Mouse (Mus musculus): ENCODE data around the gene Grcc10. TPM values are rescaled to one million over a fixed set of nuclear protein-coding genes. Genes with fewer than 3 reads are reported as not detected.

Gene Grcc10
- polyA plus RNA-seq, 1 experiment from 2014 or later, result 301 TPM

DNA sequence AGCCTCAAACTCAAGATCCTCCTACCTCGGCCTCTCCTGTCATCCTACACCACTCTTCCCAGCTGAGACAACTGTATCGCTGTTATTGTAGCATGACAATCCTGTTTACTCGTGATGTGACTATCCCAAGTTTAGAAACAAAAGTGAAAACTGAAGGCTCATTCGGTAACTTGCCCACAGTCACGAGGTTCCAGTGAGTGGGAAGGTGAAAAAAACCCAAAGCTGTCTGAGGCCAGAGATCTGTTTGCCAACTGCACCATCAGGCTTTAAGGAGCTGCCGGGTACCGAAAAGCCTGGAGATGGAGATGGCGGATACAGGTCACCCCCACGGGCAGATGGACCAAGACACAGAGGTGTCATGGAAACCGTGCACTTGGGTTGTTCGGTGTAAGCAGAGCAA, 4.1 kb downstream of the Grcc10 start:
- Histone ChIP-seq H3K9me3 (no peaks in the 10 kb centered on the region), H3K27me3 (ENCODE audit: insufficient read depth, poor library complexity, severe bottlenecking) (peaks cover 8% of the 10 kb centered on the region; the same call in 1 of the 2 replicates), H3K27ac (no peak overlapping the region), H3K4me3 (no peak overlapping the region), H3K36me3 (no peaks in the 10 kb centered on the region), H3K4me1 (peaks cover 38% of the 10 kb centered on the region)
- 87% methylated on average over 11 of the region's 11 CpGs for WGBS
- DNase-seq (ENCODE audit: low spot score), result no peak

DNA sequence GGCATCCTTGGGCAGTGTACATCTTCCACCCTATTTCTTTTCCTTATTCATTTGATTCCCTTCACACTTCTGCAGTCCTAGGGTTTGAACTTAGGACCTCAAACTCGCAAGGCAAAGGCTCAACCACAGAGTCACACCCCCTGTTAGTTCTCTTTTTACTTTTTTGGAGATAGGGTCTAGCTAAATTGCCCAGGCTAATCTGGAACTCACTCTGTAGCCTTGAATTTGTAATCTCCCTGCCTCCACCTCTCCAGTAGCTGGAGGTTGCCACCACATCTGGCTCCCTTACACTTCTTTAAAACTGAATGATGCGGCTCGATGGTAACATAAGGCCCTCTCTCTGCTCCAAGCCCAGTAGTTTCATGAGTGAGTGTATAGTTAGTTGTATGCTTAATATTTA, 6.8 kb downstream of the Grcc10 start:
- no peak for DNase-seq (ENCODE audit: low spot score)
- 91% methylated on average over 3 of the region's 3 CpGs for WGBS
- no peak overlapping the region for H3K4me3 ChIP-seq
- peaks cover 29% of the 10 kb centered on the region for H3K4me1 ChIP-seq
- peaks cover 8% of the 10 kb centered on the region; the same call in 1 of the 2 replicates for H3K27me3 ChIP-seq (ENCODE audit: insufficient read depth, poor library complexity, severe bottlenecking)
- no peaks in the 10 kb centered on the region for H3K36me3 ChIP-seq
- no peaks in the 10 kb centered on the region for H3K9me3 ChIP-seq
- no peak overlapping the region for H3K27ac ChIP-seq

DNA sequence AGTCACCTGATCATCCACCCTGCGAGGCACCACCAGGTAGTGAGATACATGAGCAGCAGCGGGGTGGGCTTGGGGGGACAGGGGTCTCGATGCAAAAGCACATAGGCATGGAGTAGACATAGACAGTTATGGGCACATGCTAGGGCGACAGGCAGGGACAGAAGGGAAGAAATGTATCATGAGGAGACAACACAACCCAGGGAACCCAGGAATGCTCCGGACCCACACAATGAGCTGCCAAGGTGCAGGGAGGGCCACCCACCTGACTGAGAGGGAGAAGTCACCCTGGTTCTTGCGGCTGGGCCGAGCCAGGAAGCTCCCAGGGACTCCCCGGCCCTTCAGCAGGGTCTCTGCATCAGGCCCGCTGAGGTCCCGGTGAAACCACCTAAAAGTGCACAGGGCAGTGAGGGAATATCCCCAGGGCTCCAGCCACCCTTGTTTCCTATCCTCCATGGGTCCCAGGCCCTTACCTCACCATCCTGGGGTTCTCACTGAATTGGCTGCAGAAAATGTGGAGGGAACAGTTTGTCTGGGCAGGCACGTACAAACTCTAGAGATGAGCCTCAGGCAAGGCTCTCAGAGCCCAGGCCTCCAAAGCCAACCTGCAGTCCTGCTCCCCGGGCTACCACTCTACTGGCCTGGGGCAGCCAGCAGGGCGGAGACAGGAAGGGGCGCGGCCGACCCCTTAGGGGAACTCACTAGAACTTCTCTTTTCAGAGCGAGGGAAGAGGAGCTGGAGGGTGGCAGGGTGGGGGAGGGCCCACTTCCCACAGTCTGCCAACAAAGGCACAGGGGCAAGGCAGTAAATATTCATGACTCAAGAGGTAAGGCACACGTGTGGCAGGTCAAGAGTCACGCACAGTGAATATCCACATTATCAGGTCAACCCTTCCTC, 8.5 kb downstream of the Grcc10 start:
- no peak overlapping the region for H3K4me3 ChIP-seq
- peak overlapping the region; percentile 72 for H3K27ac ChIP-seq
- WGBS, result 50% methylated on average over 19 of the region's 19 CpGs
- H3K9me3 ChIP-seq, result no peaks in the 10 kb centered on the region
- H3K36me3 ChIP-seq, result no peaks in the 10 kb centered on the region
- H3K4me1 ChIP-seq, result peaks cover 14% of the 10 kb centered on the region
- H3K27me3 ChIP-seq (ENCODE audit: insufficient read depth, poor library complexity, severe bottlenecking), result peaks cover 8% of the 10 kb centered on the region; the same call in 1 of the 2 replicates
- no peak for DNase-seq (ENCODE audit: low spot score)

DNA sequence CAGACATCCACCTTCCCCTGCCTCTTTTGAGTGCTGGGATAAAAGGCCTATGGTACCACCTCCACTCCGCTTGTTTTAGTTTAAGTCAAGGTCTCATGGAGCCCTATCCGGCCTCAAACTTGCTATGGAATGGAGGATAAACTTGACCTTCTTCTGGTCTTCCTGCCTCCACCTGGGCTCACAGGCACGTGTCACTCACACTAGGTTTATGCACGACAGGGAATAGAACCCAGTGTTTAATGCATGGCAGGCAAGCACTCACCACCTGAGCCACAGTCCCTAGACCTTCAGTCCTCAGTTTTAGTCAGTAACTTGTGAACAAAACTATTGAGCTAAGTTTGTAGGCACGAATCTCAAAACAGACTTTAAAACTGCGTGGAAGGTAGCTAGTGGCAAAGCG, 10.1 kb downstream of the Grcc10 start:
- Histone ChIP-seq H3K27ac (no peak overlapping the region), H3K27me3 (ENCODE audit: insufficient read depth, poor library complexity, severe bottlenecking) (peaks cover 8% of the 10 kb centered on the region; the same call in 1 of the 2 replicates)
- WGBS, result 81% methylated on average over 7 of the region's 7 CpGs

DNA sequence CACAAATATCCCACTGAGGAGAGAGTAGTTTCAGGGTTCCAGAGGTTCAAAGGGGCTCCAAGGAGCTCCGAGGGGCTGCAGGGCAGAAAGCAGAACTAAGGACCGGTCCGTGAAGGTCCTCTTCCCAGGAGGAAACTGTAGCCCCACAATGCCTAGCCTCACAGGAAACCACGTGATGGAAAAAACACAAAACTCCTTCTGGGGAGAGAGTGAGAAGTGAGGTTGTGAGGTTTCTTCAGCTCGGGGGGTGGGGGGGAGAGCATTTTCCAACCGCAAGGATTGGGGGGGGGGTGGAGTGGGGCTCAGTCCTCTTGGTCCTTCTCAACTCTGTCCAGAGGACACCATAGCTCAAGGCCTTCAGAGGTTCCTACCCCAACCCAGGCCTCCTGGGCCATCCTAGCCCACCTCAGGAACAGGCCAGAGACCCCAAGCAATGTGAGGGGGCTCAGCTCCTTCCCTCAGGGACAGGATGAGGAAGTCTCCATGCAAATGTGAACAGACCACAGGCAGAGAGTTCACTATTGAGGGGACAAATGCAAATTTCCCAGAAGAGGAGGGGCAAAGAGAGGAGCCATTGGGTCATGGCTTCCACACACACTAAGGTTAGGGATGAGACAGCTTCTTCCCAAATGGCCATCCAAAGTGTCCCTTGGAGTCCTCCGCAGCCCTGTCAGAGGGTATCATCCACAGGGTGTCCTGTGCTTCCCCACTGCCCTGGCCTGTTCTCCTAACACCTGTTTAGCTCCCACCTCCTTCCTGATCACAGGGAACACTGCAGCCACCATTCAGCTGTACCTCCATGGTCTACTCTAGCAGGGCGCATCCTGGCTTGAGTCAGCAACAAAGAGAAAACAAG, 11.1 kb downstream of the Grcc10 start:
- H3K27me3 ChIP-seq (ENCODE audit: insufficient read depth, poor library complexity, severe bottlenecking), result peaks cover 8% of the 10 kb centered on the region; the same call in 1 of the 2 replicates
- no peak overlapping the region for H3K4me3 ChIP-seq
- H3K9me3 ChIP-seq, result no peaks in the 10 kb centered on the region
- DNase-seq (ENCODE audit: low spot score), result no peak
- H3K4me1 ChIP-seq, result peaks cover 14% of the 10 kb centered on the region
- no peaks in the 10 kb centered on the region for H3K36me3 ChIP-seq
- 66% methylated on average over 8 of the region's 8 CpGs for WGBS
- no peak overlapping the region for H3K27ac ChIP-seq

More for the DNA sequence above, 10.1 kb downstream of the Grcc10 start:
- Histone ChIP-seq H3K9me3 (no peaks in the 10 kb centered on the region), H3K36me3 (no peaks in the 10 kb centered on the region), H3K4me3 (no peak overlapping the region), H3K4me1 (peaks cover 14% of the 10 kb centered on the region)
- DNase-seq (ENCODE audit: low spot score), result no peak

DNA sequence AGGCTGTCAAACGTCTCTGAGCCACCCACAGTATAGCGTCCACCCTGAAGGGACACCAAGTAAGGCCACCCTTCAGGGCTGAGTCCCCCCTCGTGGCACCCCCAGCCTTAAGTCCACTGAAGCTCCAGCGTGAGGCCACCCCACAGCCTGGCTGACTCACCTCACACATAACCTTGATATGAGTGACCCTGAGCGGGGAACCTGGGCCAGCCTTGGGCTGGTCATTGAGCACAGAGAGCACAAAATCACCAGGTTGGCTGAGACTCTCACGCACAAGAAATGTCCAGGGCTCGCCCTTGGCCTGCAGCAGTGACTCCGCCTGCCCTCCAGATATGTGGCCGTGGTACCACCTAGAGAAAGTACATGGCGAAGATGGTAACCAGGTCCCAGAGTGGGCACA, 12.6 kb downstream of the Grcc10 start:
- no peaks in the 10 kb centered on the region for H3K36me3 ChIP-seq
- no peak overlapping the region for H3K4me3 ChIP-seq
- peaks cover 8% of the 10 kb centered on the region; the same call in 1 of the 2 replicates for H3K27me3 ChIP-seq (ENCODE audit: insufficient read depth, poor library complexity, severe bottlenecking)
- 84% methylated on average over 10 of the region's 10 CpGs for WGBS
- H3K4me1 ChIP-seq, result peaks cover 14% of the 10 kb centered on the region
- H3K9me3 ChIP-seq, result no peaks in the 10 kb centered on the region
- H3K27ac ChIP-seq, result no peak overlapping the region
- DNase-seq (ENCODE audit: low spot score), result no peak

DNA sequence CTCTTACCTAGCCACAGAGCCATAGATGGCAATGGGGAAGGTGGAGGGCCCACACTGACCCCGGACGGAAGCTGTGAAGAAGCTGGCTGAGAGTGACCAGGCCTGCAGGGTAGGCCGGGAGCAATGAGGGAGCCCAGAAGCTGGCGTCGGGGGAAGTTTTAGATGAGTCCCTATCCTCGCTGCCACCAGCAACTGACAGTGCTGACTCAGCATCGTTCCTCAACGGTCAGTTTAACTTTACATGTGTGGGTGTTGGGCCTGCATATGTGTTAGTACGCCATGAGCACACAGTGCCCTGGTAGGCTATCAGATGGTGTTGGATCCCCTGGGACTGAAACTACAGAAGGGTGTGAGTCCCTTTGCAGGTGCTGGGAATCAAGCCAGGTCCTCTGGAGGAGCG, 16.7 kb downstream of the Grcc10 start:
- H3K27ac ChIP-seq, result no peak overlapping the region
- DNase-seq (ENCODE audit: low spot score), result no peak
- no peak overlapping the region for H3K4me3 ChIP-seq
- no peaks in the 10 kb centered on the region for H3K9me3 ChIP-seq
- peaks cover 17% of the 10 kb centered on the region for H3K4me1 ChIP-seq
- H3K27me3 ChIP-seq (ENCODE audit: insufficient read depth, poor library complexity, severe bottlenecking), result no peaks in the 10 kb centered on the region
- H3K36me3 ChIP-seq, result no peaks in the 10 kb centered on the region
- 85% methylated on average over 10 of the region's 10 CpGs for WGBS

DNA sequence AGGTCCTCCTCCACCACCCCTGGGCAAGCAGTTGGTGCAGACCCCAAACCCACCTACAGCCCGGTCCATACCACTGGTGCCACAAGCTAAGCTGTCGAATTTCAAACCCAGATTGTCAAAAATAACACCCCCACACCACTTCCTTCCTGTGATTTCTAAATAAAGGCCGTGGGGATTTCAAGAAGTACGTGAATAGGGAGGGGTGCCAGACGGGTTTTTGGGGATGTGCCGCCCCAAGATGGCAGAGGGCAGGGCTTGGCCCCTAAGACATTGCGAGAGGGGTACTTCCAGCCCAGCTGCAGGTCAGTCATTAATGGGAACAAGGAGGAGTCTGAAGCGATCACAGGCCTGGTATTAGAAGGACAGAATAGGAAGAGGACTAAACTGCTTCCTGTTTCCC, 17.6 kb downstream of the Grcc10 start:
- Histone ChIP-seq H3K27me3 (ENCODE audit: insufficient read depth, poor library complexity, severe bottlenecking) (no peaks in the 10 kb centered on the region), H3K4me1 (peaks cover 26% of the 10 kb centered on the region), H3K27ac (no peak overlapping the region), H3K4me3 (no peak overlapping the region), H3K36me3 (no peaks in the 10 kb centered on the region), H3K9me3 (no peaks in the 10 kb centered on the region)
- no peak for DNase-seq (ENCODE audit: low spot score)
- 80% methylated on average over 8 of the region's 8 CpGs for WGBS

DNA sequence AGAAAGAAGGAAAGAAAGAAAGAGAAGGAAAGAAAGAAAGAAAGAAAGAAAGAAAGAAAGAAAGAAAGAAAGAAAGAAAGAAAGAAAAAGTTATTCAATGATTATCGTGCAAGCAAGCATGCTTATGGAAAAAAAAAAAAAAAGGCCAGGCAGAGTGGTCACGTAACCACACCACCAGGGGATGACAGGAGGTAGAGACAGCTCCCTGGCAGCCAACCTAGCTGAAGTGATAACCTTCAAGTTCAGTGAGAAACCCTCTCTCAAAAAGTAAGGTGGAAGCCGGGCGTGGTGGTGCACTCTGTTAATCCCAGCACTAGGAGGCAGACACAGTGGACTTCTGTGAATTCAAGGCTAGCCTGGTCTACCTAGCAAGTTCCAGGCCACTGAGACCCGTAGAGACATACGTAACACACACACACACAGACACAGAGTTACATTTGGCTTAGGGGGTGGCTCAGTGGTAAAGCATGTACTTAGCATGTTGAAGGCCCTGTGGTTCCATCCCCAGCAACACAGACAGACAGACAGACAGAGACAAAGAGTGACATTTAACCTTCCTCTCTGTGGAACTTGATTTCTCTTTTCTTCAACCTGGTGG, 18.2 kb downstream of the Grcc10 start:
- 77% methylated on average over 6 of the region's 6 CpGs for WGBS

DNA sequence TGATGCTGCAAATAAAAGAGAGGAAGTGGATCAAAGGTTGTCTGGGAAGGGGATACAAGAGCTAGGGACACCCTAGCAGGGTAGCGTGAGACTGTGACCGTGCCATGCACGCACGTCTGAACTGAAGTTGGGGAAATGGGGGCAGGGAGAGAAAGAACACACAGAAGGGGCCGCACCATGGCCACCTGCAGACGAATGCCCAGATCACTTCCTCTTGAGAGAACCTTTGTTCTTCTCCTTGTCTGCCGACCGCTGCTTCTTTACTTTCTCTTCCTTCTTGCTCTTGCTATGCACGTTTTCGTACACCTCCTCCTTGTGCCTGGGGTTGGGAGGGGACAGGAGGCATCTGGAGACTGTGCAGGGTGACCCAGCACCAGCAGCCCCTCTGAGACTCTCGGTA, 20.3 kb downstream of the Grcc10 start:
- H3K4me1 ChIP-seq, result peaks cover 35% of the 10 kb centered on the region
- WGBS, result 75% methylated on average over 11 of the region's 11 CpGs
- DNase-seq (ENCODE audit: low spot score), result no peak
- H3K27ac ChIP-seq, result peak overlapping the region; percentile 10; the same call in 1 of the 2 replicates
- H3K27me3 ChIP-seq (ENCODE audit: insufficient read depth, poor library complexity, severe bottlenecking), result no peaks in the 10 kb centered on the region
- peaks cover 21% of the 10 kb centered on the region for H3K36me3 ChIP-seq
- no peak overlapping the region for H3K4me3 ChIP-seq
- H3K9me3 ChIP-seq, result no peaks in the 10 kb centered on the region

More for the DNA sequence above, 18.2 kb downstream of the Grcc10 start:
- no peaks in the 10 kb centered on the region for H3K9me3 ChIP-seq
- DNase-seq (ENCODE audit: low spot score), result no peak
- no peaks in the 10 kb centered on the region for H3K36me3 ChIP-seq
- H3K27ac ChIP-seq, result no peak overlapping the region
- no peaks in the 10 kb centered on the region for H3K27me3 ChIP-seq (ENCODE audit: insufficient read depth, poor library complexity, severe bottlenecking)
- no peak overlapping the region for H3K4me3 ChIP-seq
- peaks cover 31% of the 10 kb centered on the region for H3K4me1 ChIP-seq

DNA sequence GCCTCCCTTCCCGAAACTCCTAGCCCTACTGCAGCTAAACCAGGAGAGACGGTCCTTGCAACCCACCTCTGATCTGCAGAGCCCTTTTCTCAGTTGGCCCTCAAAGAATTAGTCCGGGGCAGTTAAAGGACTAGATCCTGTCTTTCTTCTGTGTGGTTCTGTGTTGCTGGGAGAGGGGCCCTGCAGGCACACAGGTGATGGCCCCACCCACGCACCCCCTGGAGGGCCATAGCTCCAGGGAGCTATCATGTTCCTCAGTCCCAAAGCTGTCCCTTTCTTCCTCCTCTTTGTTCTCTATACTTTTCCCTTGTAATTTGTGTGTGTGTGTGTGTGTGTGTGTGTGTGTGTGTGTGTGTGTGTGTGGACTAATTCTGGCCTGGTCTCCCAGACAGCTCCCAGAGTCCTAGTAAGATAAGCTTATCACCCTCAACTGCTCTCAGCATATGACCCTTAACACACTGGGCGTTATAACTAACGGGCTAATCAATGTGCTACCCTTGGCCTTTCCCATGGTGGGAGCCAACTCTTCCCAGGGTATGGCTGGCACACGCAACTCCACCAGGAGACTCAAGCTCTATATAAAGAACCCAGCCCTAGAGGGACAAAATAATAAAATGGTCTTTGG, 21.7 kb downstream of the Grcc10 start:
- DNase-seq (ENCODE audit: low spot score), result no peak
- 52% methylated on average over 7 of the region's 7 CpGs for WGBS
- peaks cover 35% of the 10 kb centered on the region for H3K36me3 ChIP-seq
- H3K4me1 ChIP-seq, result peaks cover 35% of the 10 kb centered on the region
- no peak overlapping the region; the same call in 1 of the 2 replicates for H3K4me3 ChIP-seq
- H3K9me3 ChIP-seq, result no peaks in the 10 kb centered on the region
- no peaks in the 10 kb centered on the region for H3K27me3 ChIP-seq (ENCODE audit: insufficient read depth, poor library complexity, severe bottlenecking)
- peak overlapping the region; percentile 78 for H3K27ac ChIP-seq

DNA sequence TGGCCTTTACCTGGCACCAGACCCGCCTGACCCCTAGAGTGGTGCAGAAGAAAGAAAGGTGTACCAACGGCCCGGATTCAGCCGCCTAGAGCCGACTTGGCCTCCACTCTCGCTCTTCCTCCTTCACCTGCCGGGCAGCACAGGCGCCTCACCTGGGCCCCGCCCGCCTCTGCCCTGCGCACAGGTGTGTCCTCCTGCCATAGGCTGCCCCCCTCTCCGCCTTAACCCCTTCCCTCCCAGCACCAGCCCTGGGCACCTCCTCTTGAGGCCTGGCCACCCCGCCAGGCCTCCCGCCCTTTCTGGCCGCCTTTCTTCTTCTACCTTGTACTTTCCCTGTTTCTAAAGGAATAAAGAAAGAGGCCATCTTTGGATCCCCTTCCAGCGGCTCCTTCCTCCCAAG, 22.5 kb downstream of the Grcc10 start:
- Histone ChIP-seq H3K4me1 (peaks cover 41% of the 10 kb centered on the region), H3K4me3 (peak overlapping the region; percentile 28), H3K36me3 (peaks cover 43% of the 10 kb centered on the region), H3K9me3 (no peaks in the 10 kb centered on the region), H3K27ac (peak overlapping the region; percentile 78), H3K27me3 (ENCODE audit: insufficient read depth, poor library complexity, severe bottlenecking) (no peaks in the 10 kb centered on the region)
- no peak for DNase-seq (ENCODE audit: low spot score)
- 58% methylated on average over 16 of the region's 16 CpGs for WGBS

All from heart, embryonic 10.5 days (tissue).